Mouse (Mus musculus) embryonic facial prominence, embryonic 11.5 days (tissue): ENCODE measurements at regions not wholly inside any gene's neighbourhood (a gene's known extent, or its start where the extent isn't known, plus 50 kb on each side); places are given as distances from the start of the nearest gene placed in this dataset.

Experiments used
- ATAC-seq: fragments of 200-750 bp; cut with Nextera tagmentation; replicated peaks from 2 replicates; pipeline ENCODE4 v1.8.0; 2017; ENCODE audit warnings: low read depth; ENCODE audit not compliant: insufficient number of reproducible peaks, low FRiP score, low TSS enrichment
- DNase-seq: peaks from one replicate; pipeline ENCODE4 v3.0.0-alpha.2; 2015; ENCODE audit warnings: low spot score
- H3K27ac ChIP-seq: fragments of 300-500 bp; sonication (generic); replicated peaks from 2 replicates; pipeline ENCODE4 v1.5.1; 2014; ENCODE audit warnings: mild to moderate bottlenecking, low read depth, low read length, control low read depth
- H3K27me3 ChIP-seq: fragments of 300-500 bp; sonication (generic); 2 replicates; pipeline ENCODE4 v1.6.1; 2014; ENCODE audit warnings: mild to moderate bottlenecking, low read length, moderate library complexity, mixed read lengths; ENCODE audit not compliant: control insufficient read depth, insufficient read depth
- H3K36me3 ChIP-seq: fragments of 300-500 bp; sonication (generic); replicated peaks from 2 replicates; pipeline ENCODE4 v1.6.1; 2014; ENCODE audit warnings: low read depth, mild to moderate bottlenecking, low read length, moderate library complexity, mixed read lengths; ENCODE audit not compliant: control insufficient read depth, insufficient read depth
- H3K4me1 ChIP-seq: fragments of 300-500 bp; sonication (generic); 2 replicates; pipeline ENCODE4 v1.6.1; 2014; ENCODE audit warnings: low read length, mixed read lengths; ENCODE audit not compliant: control insufficient read depth, insufficient read depth
- H3K4me2 ChIP-seq: fragments of 300-500 bp; sonication (generic); 2 replicates; pipeline ENCODE4 v1.6.1; 2014; ENCODE audit warnings: low read depth, mild to moderate bottlenecking, control low read depth, low read length, moderate library complexity
- H3K4me3 ChIP-seq: fragments of 300-500 bp; sonication (generic); 2 replicates; pipeline ENCODE4 v1.5.1; 2014; ENCODE audit warnings: low read depth, low read length, control low read depth
- H3K9ac ChIP-seq: fragments of 300-500 bp; sonication (generic); replicated peaks from 2 replicates; pipeline ENCODE4 v1.6.1; 2014; ENCODE audit warnings: mild to moderate bottlenecking, control low read depth, low read length
- H3K9me3 ChIP-seq: fragments of 300-500 bp; sonication (generic); replicated peaks from 2 replicates; pipeline ENCODE4 v1.6.1; 2016; ENCODE audit warnings: mild to moderate bottlenecking, low read length, inconsistent platforms, mixed read lengths; ENCODE audit not compliant: control insufficient read depth
- WGBS: fragments of 180-500 bp; shearing (Covaris S2); extraction: QIAGEN DNeasy Blood & Tissue Kit; methylation state at CpG from one replicate; pipeline ENCODE4 v1.1.7; 2014; 5-methylcytosine and 5-hydroxymethylcytosine counted together

DNA sequence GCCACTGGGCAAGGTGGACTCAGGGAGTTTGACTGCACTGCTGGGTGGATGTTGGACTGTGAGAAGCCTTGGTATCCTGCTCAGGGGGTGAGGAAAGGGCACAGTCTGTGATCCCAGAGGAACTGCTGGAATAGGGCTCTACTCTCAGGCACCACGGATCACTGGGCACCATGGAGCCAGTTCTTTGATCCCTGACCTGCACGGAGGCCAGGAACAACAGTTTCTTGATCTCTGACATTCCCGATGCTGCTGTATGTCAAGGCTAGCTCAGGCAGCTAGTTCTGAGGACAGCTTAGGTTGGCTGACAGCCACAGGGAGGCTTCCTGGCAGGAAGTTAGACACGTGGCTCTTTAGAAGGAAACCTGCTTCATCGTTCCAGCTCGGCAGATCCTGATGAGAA lies 289.5 kb upstream of the Slit2 start:
- Histone ChIP-seq H3K36me3 (no peaks in the 10 kb centered on the region), H3K9me3 (no peaks in the 10 kb centered on the region), H3K9ac (no peak overlapping the region), H3K4me1 (no peaks in the 10 kb centered on the region), H3K4me2 (no peak overlapping the region), H3K27ac (no peak overlapping the region), H3K4me3 (no peak overlapping the region), H3K27me3 (no peaks in the 10 kb centered on the region)
- ATAC-seq (no peak), DNase-seq (no peak)
- WGBS: 59% methylated on average over 6 of the region's 6 CpGs

DNA sequence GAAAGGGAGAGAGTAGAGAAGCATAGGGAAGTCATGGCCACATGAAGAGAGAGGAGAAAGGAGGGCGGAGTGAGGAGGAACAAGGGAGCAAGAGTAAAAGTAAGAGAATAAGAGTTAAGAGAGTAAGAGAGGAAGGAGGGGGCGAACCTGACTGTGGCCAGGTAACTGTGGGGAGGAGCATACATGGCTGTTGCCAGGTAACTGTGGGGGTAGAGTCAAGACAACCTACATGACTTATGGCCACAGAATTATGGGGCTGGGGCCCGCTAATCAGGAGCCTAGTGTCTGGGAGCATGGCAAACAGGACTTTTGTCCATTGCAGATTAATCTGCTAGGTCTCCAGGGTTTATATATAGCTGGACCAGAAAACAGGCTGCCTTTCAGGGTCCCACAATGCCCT lies 289.0 kb upstream of the Slit2 start:
- no peaks in the 10 kb centered on the region for H3K4me1 ChIP-seq
- DNase-seq: no peak
- H3K4me3 ChIP-seq: no peak overlapping the region
- WGBS: 91% methylated on average over 3 of the region's 3 CpGs
- no peaks in the 10 kb centered on the region for H3K9me3 ChIP-seq
- no peaks in the 10 kb centered on the region for H3K36me3 ChIP-seq
- no peak for ATAC-seq
- H3K27me3 ChIP-seq: no peaks in the 10 kb centered on the region
- H3K27ac ChIP-seq: no peak overlapping the region
- H3K4me2 ChIP-seq: no peak overlapping the region
- no peak overlapping the region for H3K9ac ChIP-seq

DNA sequence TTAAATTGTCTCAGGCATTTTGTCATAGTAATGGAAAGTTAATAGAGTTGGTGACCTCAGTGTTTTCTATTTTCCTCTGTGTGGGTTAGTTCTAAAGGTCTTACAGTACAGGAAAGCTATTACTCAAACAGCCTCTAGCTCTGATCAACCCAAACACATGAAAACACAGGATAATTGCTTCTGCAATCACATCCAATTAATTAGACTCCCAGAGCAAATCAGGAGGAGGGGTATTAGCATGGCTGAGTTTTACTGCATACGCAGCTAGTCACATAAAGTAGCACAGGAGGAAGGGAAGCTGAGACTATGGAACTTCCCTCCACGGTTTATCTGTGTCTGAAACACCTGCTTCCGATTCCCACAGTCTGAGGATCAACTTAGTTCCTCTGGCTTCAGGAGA lies 288.3 kb upstream of the Slit2 start:
- H3K27me3 ChIP-seq: no peaks in the 10 kb centered on the region
- H3K36me3 ChIP-seq: no peaks in the 10 kb centered on the region
- no peak overlapping the region for H3K4me3 ChIP-seq
- no peak overlapping the region for H3K9ac ChIP-seq
- H3K4me1 ChIP-seq: no peaks in the 10 kb centered on the region
- no peaks in the 10 kb centered on the region for H3K9me3 ChIP-seq
- DNase-seq: no peak
- no peak overlapping the region for H3K4me2 ChIP-seq
- ATAC-seq: no peak
- H3K27ac ChIP-seq: no peak overlapping the region
- WGBS: 74% methylated on average over 3 of the region's 3 CpGs

GRCm38 (mm10) chr5:47711553-47711952 lies 271.4 kb upstream of the Slit2 start:
- Histone ChIP-seq H3K4me3 (no peak overlapping the region), H3K27ac (no peak overlapping the region), H3K4me1 (no peaks in the 10 kb centered on the region), H3K9ac (no peak overlapping the region), H3K36me3 (no peaks in the 10 kb centered on the region), H3K4me2 (no peak overlapping the region), H3K27me3 (no peaks in the 10 kb centered on the region), H3K9me3 (no peaks in the 10 kb centered on the region)
- no peak for DNase-seq
- ATAC-seq: no peak

- Histone ChIP-seq H3K4me2 (no peak overlapping the region), H3K4me1 (no peaks in the 10 kb centered on the region), H3K4me3 (no peak overlapping the region), H3K9me3 (no peaks in the 10 kb centered on the region), H3K27ac (no peak overlapping the region), H3K27me3 (no peaks in the 10 kb centered on the region), H3K36me3 (no peaks in the 10 kb centered on the region), H3K9ac (no peak overlapping the region)
- WGBS: 49% methylated on average over 5 of the region's 5 CpGs
- ATAC-seq (no peak), DNase-seq (no peak)
Measured at GRCm38 (mm10) chr5:47714333-47714732, 268.6 kb upstream of the Slit2 start.

DNA sequence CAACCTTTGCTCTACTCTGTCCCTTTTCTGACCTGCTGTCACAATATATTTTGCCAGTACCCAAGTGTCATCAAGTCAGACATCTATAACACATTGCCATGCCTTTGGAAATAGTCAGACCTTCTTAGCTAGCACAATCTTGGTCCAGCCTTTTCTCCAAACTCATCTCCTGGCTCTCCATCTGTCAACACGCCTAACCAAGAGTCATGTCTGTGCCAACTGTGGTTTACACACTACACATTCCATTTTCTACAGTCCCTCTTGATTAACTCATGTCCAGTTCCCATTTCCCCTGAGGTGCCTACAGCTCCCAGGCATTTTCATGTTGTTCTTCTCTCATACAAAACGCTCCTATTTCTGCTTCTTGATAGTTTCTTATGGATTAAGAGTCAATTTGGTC lies 258.0 kb upstream of the Slit2 start:
- Histone ChIP-seq H3K9me3 (no peaks in the 10 kb centered on the region), H3K4me2 (no peak overlapping the region), H3K27me3 (no peaks in the 10 kb centered on the region), H3K9ac (no peak overlapping the region), H3K4me1 (no peaks in the 10 kb centered on the region), H3K27ac (no peak overlapping the region), H3K4me3 (no peak overlapping the region), H3K36me3 (no peaks in the 10 kb centered on the region)
- WGBS: 76% methylated on average over 2 of the region's 2 CpGs
- DNase-seq (no peak), ATAC-seq (no peak)

GRCm38 (mm10) chr5:47742727-47743126 lies 240.2 kb upstream of the Slit2 start:
- DNase-seq: no peak
- no peak for ATAC-seq
- Histone ChIP-seq H3K36me3 (no peaks in the 10 kb centered on the region), H3K27ac (no peak overlapping the region), H3K27me3 (no peaks in the 10 kb centered on the region), H3K9me3 (no peaks in the 10 kb centered on the region), H3K4me2 (no peak overlapping the region), H3K9ac (no peak overlapping the region), H3K4me3 (no peak overlapping the region), H3K4me1 (no peaks in the 10 kb centered on the region)
- 89% methylated on average over 2 of the region's 2 CpGs for WGBS

DNA sequence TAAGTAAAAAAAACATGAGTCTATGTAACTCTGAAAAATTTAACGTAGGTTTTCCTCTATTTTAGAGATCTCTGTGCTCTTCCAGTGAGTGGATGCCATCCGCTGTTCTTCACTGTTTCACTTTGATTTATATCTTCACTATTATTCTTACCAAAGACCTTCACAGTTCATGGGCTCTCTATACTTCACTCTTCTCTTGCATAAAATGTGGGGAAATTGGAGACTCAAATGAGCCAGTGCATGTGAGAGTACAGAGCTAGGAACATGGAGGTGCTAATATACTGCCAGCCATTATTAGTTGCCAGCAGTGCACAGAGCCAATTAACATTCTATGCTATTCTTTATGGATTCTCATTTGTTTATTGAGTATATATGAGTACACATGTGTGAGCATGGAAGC lies 237.8 kb upstream of the Slit2 start:
- H3K27ac ChIP-seq: no peak overlapping the region
- no peak overlapping the region for H3K4me2 ChIP-seq
- no peaks in the 10 kb centered on the region for H3K36me3 ChIP-seq
- no peak for DNase-seq
- no peak overlapping the region for H3K4me3 ChIP-seq
- 94% methylated on average over 2 of the region's 2 CpGs for WGBS
- no peak overlapping the region for H3K9ac ChIP-seq
- no peaks in the 10 kb centered on the region for H3K27me3 ChIP-seq
- no peak for ATAC-seq
- no peaks in the 10 kb centered on the region for H3K9me3 ChIP-seq
- no peaks in the 10 kb centered on the region for H3K4me1 ChIP-seq

GRCm38 (mm10) chr5:47751907-47752306 lies 231.0 kb upstream of the Slit2 start:
- no peak overlapping the region for H3K4me2 ChIP-seq
- H3K36me3 ChIP-seq: no peaks in the 10 kb centered on the region
- H3K4me1 ChIP-seq: no peaks in the 10 kb centered on the region
- no peak for ATAC-seq
- H3K27me3 ChIP-seq: no peaks in the 10 kb centered on the region
- H3K27ac ChIP-seq: no peak overlapping the region
- H3K4me3 ChIP-seq: no peak overlapping the region
- DNase-seq: no peak
- H3K9me3 ChIP-seq: no peaks in the 10 kb centered on the region
- WGBS: 83% methylated on average over 2 of the region's 2 CpGs
- no peak overlapping the region for H3K9ac ChIP-seq
